Mouse (Mus musculus): ENCODE measurements at regions not wholly inside any gene's neighbourhood (a gene's known extent, or its start where the extent isn't known, plus 50 kb on each side); places are given as distances from the start of the nearest gene placed in this dataset.

DNA sequence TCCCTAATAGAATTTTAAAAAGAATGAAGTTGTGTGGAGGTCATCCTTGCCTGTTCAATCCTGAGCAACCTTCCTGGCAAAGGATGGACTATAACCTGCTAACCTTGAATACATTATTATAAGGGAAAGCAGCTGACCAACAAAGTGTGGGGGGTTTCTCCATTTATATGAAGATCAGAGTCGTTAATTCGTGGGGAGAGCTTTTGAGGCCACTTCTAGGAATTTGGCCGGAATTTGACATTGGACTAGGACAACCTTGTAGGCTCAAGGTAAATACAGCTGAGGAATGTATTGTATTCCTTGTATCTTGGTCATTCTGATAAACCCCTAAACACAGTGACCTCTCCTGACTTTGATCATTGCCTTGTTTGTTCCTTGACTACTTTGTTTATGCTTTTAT, 56.9 kb downstream of the Klf4 start:
- DNase-seq: no peak

DNA sequence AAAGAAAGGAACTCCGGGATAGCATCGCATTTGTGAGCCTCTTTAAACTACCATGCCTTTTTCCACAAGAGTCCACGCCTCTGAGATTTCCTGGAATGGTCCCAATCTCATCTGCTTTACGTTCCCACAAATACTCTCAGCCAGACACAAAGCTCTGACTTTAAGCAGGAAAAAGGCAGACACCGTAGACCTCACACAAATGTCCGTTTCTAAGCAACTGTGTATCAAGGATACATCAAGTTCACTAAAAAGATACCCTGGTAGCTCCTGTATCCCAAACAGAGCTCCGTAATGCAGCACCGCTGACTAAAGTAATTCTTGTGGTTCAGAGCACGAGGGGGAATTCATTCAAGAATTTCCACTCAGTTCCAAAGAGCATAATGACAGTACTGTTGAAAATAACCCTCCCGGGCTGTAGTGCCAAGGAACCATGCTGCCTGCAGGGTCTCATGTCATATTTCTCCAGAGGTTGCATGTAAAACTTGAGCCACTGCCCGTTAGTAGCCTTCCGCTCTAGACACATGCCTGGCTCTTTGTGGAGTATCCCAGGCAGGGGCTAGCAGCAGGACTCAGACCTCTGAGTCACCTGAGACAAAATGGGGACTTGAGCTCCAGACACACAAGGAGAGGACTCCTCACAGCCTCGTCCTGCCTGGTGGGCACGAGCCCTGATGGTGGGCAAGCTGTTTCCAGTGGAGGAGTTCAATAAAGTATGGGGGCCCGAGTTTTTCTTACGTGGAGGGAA, 58.0 kb downstream of the Klf4 start:
- no peak for DNase-seq

DNA sequence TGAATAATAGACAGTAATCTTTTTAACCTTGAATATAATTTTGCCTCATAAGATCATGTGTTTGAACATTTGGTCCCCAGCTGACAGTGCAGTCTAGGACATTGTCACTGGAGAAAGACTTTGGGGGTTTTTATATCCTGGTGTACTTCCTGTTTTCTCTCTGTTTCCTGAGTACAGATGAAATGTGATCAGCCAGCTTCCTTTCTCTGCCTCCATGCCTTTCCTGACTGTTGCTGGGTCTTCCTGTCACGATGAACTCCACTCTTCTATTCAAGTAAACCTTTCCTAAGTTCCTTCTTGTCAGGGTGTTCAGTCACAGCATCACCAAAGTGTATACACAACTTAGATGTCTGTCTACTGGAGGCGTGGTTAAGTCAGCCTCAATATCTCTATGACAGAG, 59.6 kb downstream of the Klf4 start:
- no peak for DNase-seq

DNA sequence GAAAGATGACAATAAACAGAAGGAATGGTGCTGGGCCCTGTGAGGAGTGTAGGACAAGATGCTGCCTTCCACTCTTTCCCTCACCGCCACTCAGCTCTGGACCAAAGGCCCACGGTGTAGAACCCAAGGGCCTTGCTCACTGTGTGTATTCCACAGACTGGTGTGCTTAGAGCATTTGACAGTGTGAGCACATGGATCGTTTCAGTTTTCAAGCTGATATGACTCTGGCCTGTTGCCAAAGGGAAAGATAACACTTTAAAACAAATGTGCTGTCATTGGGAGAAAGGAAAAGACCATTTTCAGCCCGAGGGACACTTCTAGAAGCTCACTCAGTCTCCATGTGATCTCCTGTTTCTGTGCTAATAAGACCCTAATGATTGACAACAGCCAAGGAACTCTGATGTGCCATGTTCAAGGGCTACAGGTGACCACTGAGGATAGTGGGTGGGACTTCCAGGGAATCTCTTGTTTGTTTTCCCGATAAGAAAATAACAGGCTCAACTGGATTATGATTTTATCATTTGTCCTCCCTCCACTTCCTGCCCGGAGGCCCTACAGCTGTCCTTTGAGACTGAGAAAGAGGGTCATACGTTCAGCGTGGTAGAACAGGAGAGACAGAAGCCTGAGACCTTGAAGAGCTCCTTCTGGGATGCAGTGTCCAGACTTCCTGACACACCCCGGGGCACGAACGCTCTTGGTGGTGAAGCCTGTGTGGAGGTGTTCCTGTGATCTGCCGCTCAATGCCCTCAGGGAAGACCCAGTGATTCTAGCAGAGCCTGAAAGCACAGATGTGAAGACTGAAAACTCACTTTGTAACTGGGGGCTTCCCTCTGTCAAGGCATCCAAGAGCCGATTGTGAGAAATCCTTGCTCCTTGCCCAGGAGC, 61.2 kb downstream of the Klf4 start:
- DNase-seq: peak in 1 of 2 experiments; percentile 10

DNA sequence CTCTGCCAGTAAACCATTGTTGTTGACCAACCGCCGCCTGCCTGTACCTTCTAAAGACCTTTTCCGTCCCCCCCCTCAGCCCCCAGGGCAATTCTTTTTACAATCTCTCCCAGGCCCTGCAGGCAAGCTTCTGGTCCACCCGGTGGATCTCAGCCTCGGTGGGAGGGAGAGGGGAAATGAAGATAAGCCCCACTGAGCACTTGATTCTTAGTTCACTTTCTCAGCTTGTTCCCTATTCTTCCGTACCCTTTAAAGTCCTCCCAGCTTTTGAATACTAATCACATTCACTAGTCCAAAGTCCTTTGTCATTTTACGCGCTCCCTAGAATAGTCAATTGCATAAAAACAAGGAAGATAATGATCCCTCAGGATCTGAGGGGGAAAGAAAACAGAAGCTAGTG, 68.1 kb downstream of the Klf4 start:
- DNase-seq: no peak

DNA sequence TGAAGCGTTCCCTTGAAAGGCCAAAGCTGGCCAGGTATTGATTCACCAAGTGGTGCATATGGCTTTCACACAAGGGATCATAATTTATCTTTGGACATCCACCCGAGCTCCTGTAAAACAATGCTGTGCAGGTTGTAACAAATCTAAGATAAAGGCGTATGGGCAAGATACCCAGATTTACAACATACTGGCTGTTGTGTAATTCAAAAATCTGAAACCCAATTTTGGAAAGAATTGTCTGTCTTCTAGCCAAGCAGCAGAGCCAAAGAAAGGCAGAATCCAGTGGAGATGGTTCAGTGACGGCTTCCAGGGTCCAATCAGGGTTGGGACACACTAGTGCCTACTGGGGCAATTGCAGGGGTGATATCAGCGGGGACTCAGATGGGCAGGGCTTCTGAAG, 70.3 kb downstream of the Klf4 start:
- no peak for DNase-seq

DNA sequence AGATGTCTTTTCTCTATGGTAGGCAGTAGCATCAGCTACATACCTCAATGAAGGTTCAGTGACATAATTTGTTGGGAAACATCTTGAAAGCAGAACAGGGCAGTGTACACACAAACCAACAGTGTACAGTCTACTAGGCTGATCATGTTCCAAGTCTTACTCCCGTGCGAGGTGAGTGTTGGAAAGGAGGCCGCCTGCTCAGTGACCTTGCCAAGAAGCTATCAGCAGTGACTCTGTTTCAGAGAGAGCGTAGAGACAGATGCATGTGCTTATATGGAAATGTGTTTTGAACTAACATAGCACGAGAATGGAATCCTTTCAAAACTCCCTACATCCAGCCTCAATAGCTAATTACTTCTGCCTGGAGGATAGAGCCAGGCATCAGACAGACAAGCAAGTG, 78.4 kb downstream of the Klf4 start:
- DNase-seq: no peak

DNA sequence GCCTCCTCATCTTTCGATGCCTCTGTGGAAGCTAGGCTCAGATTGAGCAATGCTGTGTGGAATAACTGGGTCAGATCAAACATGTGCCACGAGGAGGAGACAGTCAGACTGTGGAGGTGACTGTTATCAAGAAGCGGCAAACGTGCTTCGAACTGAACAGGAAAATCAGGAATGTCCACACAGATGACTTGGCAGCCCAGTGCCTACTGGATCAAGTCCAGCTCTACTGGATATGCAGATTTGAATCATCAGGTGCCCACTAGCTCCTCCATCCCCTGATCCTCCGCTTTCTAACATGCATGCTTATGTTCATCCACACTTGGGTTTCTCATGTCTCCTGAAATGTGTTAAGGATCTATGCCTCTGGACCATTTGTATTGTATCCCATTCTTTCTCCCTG, 79.7 kb downstream of the Klf4 start:
- DNase-seq: no peak

DNA sequence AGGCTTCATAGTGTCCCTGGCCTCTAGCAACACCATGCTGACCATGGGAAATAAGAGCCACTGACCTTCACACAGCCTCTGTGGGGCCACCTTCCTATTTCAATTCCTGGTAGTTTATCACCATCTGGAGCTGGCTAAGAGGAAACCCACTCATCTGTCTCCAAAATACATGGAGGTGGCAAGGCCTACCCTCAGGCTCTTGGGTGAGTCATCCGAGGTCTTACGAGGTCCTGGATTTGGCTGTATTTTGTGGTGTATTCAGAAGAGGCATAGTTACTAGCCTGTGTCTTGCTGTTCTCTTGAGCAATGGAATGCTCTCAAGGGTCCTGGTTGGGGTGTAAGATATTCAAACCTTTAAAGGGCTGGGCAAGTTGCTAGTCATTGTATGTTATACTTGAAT, 80.6 kb downstream of the Klf4 start:
- DNase-seq: no peak

DNA sequence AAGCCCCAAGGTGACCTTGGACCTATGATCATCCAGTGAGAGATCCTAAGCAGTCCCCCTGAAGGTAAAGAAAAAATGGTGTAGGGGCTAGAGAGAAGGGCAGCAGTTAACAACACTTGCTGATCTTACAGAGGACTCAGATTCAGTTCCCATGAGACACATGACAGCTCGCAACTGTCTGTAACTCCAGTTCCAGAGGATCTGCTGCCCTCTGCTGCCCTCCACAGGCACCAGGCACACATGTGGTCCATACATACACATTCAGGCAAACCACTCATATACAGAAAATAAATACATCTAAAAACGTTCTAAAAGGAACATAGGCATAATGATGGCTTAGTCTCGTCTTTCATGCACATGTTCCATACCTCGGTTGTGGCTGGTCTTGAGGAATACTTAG, 81.2 kb downstream of the Klf4 start:
- peak in 1 of 2 experiments; percentile 15 for DNase-seq

DNA sequence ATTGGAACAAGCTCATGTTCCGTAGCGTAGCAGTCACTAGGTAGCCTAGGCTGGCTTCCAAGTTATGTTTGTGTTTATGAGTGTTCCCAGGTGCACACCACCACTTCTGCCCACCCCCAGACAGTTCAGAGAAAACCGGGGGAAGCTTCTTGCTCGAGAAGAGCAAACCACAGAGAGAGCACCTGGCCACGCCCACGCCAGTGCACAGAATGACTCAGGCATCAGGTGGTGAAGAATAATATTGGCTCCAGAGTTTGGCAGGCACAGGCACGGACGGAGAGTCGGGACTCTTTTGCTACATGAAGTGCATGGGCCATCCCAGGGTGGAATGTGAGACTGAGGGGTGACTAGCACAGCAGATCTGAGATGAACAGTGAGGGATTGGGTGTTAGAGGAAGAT, 88.8 kb downstream of the Klf4 start:
- no peak for DNase-seq

DNA sequence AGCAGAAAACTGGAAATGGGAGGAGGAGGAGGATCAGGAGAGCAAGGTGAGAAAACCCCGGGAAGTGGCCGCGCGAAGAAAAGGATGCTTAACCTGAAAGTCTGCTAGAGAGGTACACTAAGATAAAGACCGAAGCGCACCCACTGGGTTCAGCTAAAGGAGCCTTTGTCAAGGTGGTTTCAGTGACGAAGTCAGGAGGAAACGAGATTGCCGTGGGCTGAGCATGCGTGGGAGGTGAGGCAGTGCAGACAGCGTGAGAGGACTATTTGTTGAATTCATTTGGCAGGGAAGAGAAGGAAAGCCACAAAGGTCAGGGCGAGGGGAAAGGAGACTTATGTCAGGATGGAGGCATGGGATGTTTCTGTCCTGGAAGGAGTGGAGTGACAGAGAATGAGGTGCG, 90.2 kb downstream of the Klf4 start:
- no peak for DNase-seq
